Mouse (Mus musculus) midbrain, embryonic 14.5 days (tissue): ENCODE measurements around the gene Klhl22. TPM values are rescaled to one million over a fixed set of nuclear protein-coding genes. Genes with fewer than 3 reads are reported as not detected.

ENCODE experiments used
- ATAC-seq: fragments of 200-750 bp; cut with Nextera tagmentation; 2 replicates; pipeline ENCODE4 v1.8.0; 2017; ENCODE audit warnings: moderate number of reproducible peaks, moderate library complexity; ENCODE audit not compliant: low FRiP score, low TSS enrichment
- DNase-seq: peaks from one replicate; pipeline ENCODE4 v3.0.0-alpha.2; 2015
- H3K27ac ChIP-seq: fragments of 300-500 bp; sonication (generic); replicated peaks from 2 replicates; pipeline ENCODE4 v1.5.1; 2014; ENCODE audit warnings: mild to moderate bottlenecking, low read depth, low read length, moderate library complexity
- H3K27me3 ChIP-seq: fragments of 300-500 bp; sonication (generic); 2 replicates; pipeline ENCODE4 v1.6.1; 2014; ENCODE audit warnings: low read length, control low read depth, mixed read lengths; ENCODE audit not compliant: control insufficient read depth, insufficient read depth
- H3K36me3 ChIP-seq: fragments of 300-500 bp; sonication (generic); 2 replicates; pipeline ENCODE4 v1.6.1; 2014; ENCODE audit warnings: low read length, control low read depth; ENCODE audit not compliant: control insufficient read depth, insufficient read depth
- H3K4me1 ChIP-seq: fragments of 300-500 bp; sonication (generic); 2 replicates; pipeline ENCODE4 v1.6.1; 2014; ENCODE audit warnings: mild to moderate bottlenecking, antibody characterized with exemption, low read length, control low read depth; ENCODE audit not compliant: control insufficient read depth, insufficient read depth
- H3K4me2 ChIP-seq: fragments of 300-500 bp; sonication (generic); 2 replicates; pipeline ENCODE4 v1.6.1; 2014; ENCODE audit warnings: mild to moderate bottlenecking, low read length, moderate library complexity
- H3K4me3 ChIP-seq: fragments of 300-500 bp; sonication (generic); replicated peaks from 2 replicates; pipeline ENCODE4 v1.5.1; 2014; ENCODE audit warnings: low read depth, low read length
- H3K9ac ChIP-seq: fragments of 300-500 bp; sonication (generic); replicated peaks from 2 replicates; pipeline ENCODE4 v1.6.1; 2014; ENCODE audit warnings: mild to moderate bottlenecking, low read length, moderate library complexity
- H3K9me3 ChIP-seq: fragments of 300-500 bp; sonication (generic); 2 replicates; pipeline ENCODE4 v1.6.1; 2016; ENCODE audit warnings: low read length, control low read depth, mixed read lengths; ENCODE audit not compliant: control insufficient read depth
- WGBS: fragments of 180-500 bp; shearing (Covaris S2); extraction: QIAGEN DNeasy Blood & Tissue Kit; methylation state at CpG from one replicate; pipeline ENCODE4 v1.1.7; 2014; 5-methylcytosine and 5-hydroxymethylcytosine counted together
- polyA plus RNA-seq: library from polyadenylated mRNA; unstranded; fragments of >200 nt; fragmentation: Nextera tagmentation; extraction: Ambion mirVana; gene quantifications from 2 replicates; pipeline ENCODE4 v1.2.1, GENCODE M21; 2014

Klhl22 gene
- polyA plus RNA-seq, 1 experiment from 2014 or later: 75.6 TPM

- H3K4me2 ChIP-seq: no peak overlapping the region
- H3K9me3 ChIP-seq: no peaks in the 10 kb centered on the region
- H3K4me1 ChIP-seq: peaks cover 10% of the 10 kb centered on the region
- H3K27ac ChIP-seq: no peak overlapping the region
- H3K27me3 ChIP-seq: peaks cover 27% of the 10 kb centered on the region
- H3K9ac ChIP-seq: no peak overlapping the region
- 25% methylated on average over 7 of the region's 7 CpGs for WGBS
- peak; percentile 56 for DNase-seq
- no peak overlapping the region for H3K4me3 ChIP-seq
- H3K36me3 ChIP-seq: no peaks in the 10 kb centered on the region
- ATAC-seq: no peak
Measured at GRCm38 (mm10) chr16:17809711-17810110, 50.3 kb downstream of the Klhl22 start.

DNA sequence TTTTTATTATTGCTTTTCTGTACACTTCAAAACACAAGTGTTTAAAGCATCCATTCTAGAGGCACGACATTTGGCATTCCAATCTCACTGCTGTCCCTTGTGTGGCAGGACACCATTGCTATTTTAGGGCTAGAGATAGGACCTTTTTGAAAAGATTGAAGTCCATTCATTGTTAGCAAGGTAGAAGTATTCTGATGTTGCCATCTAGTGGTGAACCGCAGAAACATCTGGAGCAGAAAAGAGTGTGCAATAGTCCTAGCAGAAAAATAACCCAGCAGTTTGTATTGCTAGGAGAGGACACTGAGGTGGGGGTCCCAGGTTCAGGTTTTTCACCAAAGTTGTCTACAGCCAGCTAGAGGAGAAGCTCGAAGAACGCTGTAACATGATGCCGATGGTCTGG is 52.7 kb downstream of the Klhl22 start:
- Histone ChIP-seq H3K4me3 (no peak overlapping the region), H3K4me2 (no peak overlapping the region), H3K9ac (no peak overlapping the region), H3K27ac (no peak overlapping the region), H3K4me1 (peaks cover 14% of the 10 kb centered on the region), H3K27me3 (peaks cover 8% of the 10 kb centered on the region; the same call in 1 of the 2 replicates), H3K9me3 (no peaks in the 10 kb centered on the region), H3K36me3 (no peaks in the 10 kb centered on the region)
- 8% methylated on average over 5 of the region's 5 CpGs for WGBS
- peak; percentile 84 for DNase-seq
- no peak for ATAC-seq

DNA sequence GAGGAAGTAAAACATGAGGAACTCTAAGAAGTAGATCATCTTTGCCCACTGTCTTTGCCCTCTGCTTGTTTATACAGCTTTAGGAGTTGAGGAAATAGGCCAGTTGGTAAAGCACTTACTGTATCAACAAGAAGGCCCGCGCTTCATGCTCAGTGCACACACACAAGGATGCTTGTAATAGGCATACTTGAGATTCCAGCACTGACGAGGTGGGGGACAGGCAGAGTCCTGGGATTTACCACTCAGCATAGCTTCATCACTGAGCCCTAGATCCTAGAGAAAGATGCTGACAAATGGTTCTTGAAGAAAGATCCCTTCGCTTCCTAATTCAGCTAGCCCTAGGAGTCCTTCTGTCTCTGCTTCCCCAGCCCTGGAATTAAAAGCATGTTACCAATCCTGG is 53.8 kb downstream of the Klhl22 start:
- 63% methylated on average over 4 of the region's 4 CpGs for WGBS
- no peak overlapping the region for H3K27ac ChIP-seq
- no peaks in the 10 kb centered on the region for H3K9me3 ChIP-seq
- no peak overlapping the region for H3K4me2 ChIP-seq
- DNase-seq (no peak), ATAC-seq (no peak)
- H3K4me1 ChIP-seq: peaks cover 14% of the 10 kb centered on the region
- H3K36me3 ChIP-seq: no peaks in the 10 kb centered on the region
- peaks cover 8% of the 10 kb centered on the region; the same call in 1 of the 2 replicates for H3K27me3 ChIP-seq
- no peak overlapping the region for H3K4me3 ChIP-seq
- H3K9ac ChIP-seq: no peak overlapping the region

- Histone ChIP-seq H3K9me3 (no peaks in the 10 kb centered on the region), H3K4me2 (peak overlapping the region; percentile 82), H3K27ac (peak overlapping the region; percentile 79), H3K4me3 (peak overlapping the region; percentile 46), H3K36me3 (no peaks in the 10 kb centered on the region), H3K9ac (peak overlapping the region; percentile 68), H3K27me3 (peaks cover 3% of the 10 kb centered on the region; the same call in 1 of the 2 replicates), H3K4me1 (peaks cover 9% of the 10 kb centered on the region; the same call in 1 of the 2 replicates)
- under 1% methylated on average over 63 of the region's 63 CpGs for WGBS
- peak; percentile 89 for DNase-seq
- ATAC-seq: peak; percentile 75
Measured at GRCm38 (mm10) chr16:17815411-17816402, 56.3 kb downstream of the Klhl22 start.

GRCm38 (mm10) chr16:17816528-17816927 is 57.1 kb downstream of the Klhl22 start:
- ATAC-seq: no peak
- no peaks in the 10 kb centered on the region for H3K36me3 ChIP-seq
- no peak overlapping the region for H3K27ac ChIP-seq
- no peak for DNase-seq
- peaks cover 9% of the 10 kb centered on the region; the same call in 1 of the 2 replicates for H3K4me1 ChIP-seq
- H3K27me3 ChIP-seq: peaks cover 3% of the 10 kb centered on the region; the same call in 1 of the 2 replicates
- H3K9ac ChIP-seq: peak overlapping the region; percentile 68
- no peak overlapping the region for H3K4me3 ChIP-seq
- no peaks in the 10 kb centered on the region for H3K9me3 ChIP-seq
- H3K4me2 ChIP-seq: peak overlapping the region; percentile 82; the same call in 1 of the 2 replicates
- 79% methylated on average over 8 of the region's 8 CpGs for WGBS

- Histone ChIP-seq H3K9ac (no peak overlapping the region), H3K36me3 (no peaks in the 10 kb centered on the region), H3K9me3 (no peaks in the 10 kb centered on the region), H3K4me3 (no peak overlapping the region), H3K4me1 (no peaks in the 10 kb centered on the region), H3K27ac (no peak overlapping the region), H3K27me3 (peaks cover 3% of the 10 kb centered on the region; the same call in 1 of the 2 replicates), H3K4me2 (no peak overlapping the region)
- DNase-seq (no peak), ATAC-seq (no peak)
- 74% methylated on average over 2 of the region's 2 CpGs for WGBS
Measured at GRCm38 (mm10) chr16:17826500-17826899, 67.1 kb downstream of the Klhl22 start.

DNA sequence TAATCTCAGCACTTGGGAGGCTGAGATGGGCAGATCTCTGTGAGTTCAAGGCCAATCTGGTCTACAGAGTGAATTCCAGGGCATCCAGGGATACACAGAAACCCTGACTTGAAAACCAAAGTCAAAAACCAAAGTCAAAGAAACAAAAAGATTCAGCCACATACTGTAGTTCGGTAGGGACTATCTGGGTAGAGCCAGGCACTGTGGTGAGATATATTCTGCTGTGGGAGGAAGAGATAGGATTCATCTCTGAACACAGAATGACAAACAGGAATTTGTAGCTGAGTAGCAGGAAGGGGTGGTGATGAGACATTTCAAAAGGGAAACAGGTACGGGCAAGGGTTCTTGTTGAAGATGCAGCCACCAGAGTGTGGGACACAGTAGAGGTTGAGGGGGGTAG is 68.8 kb downstream of the Klhl22 start:
- ATAC-seq (no peak), DNase-seq (no peak)
- H3K4me2 ChIP-seq: no peak overlapping the region
- H3K9me3 ChIP-seq: no peaks in the 10 kb centered on the region
- H3K27ac ChIP-seq: no peak overlapping the region
- H3K4me3 ChIP-seq: no peak overlapping the region
- no peaks in the 10 kb centered on the region for H3K36me3 ChIP-seq
- 86% methylated on average over 2 of the region's 2 CpGs for WGBS
- H3K27me3 ChIP-seq: peaks cover 19% of the 10 kb centered on the region
- peaks cover 5% of the 10 kb centered on the region; the same call in 1 of the 2 replicates for H3K4me1 ChIP-seq
- H3K9ac ChIP-seq: no peak overlapping the region

- DNase-seq: no peak
- WGBS: 75% methylated on average over 3 of the region's 3 CpGs
Measured at GRCm38 (mm10) chr16:17828867-17829266, 69.4 kb downstream of the Klhl22 start.

More at GRCm38 (mm10) chr16:17828867-17829266, 69.4 kb downstream of the Klhl22 start:
- Histone ChIP-seq H3K9me3 (no peaks in the 10 kb centered on the region), H3K9ac (no peak overlapping the region), H3K4me1 (peaks cover 6% of the 10 kb centered on the region; the same call in 1 of the 2 replicates), H3K27me3 (peaks cover 22% of the 10 kb centered on the region), H3K36me3 (no peaks in the 10 kb centered on the region), H3K27ac (no peak overlapping the region), H3K4me2 (no peak overlapping the region), H3K4me3 (no peak overlapping the region)
- no peak for ATAC-seq
